Mouse (Mus musculus) limb, embryonic 13.5 days (tissue): ENCODE measurements around the gene B3gntl1. TPM values are rescaled to one million over a fixed set of nuclear protein-coding genes. Genes with fewer than 3 reads are reported as not detected.
A peak's percentile ranks its signal among the peaks of the same experiment; 100 is the strongest.

Experiments used
- ATAC-seq: fragments of 200-750 bp; cut with Nextera tagmentation; 2 replicates; pipeline ENCODE4 v1.8.0; 2017; ENCODE audit warnings: low read depth, moderate number of reproducible peaks, moderate TSS enrichment; ENCODE audit not compliant: low FRiP score
- H3K27ac ChIP-seq: fragments of 300-500 bp; sonication (generic); 2 replicates; pipeline ENCODE4 v1.5.1; 2015; ENCODE audit warnings: inconsistent platforms, mild to moderate bottlenecking, moderate library complexity
- H3K27me3 ChIP-seq: fragments of 300-500 bp; sonication (generic); 2 replicates; pipeline ENCODE4 v1.6.1; 2015; ENCODE audit warnings: mild to moderate bottlenecking, inconsistent platforms
- H3K36me3 ChIP-seq: fragments of 300-500 bp; sonication (generic); 2 replicates; pipeline ENCODE4 v1.6.1; 2015; ENCODE audit warnings: inconsistent platforms, mild to moderate bottlenecking, moderate library complexity
- H3K4me1 ChIP-seq: fragments of 300-500 bp; sonication (generic); 2 replicates; pipeline ENCODE4 v1.6.1; 2015; ENCODE audit warnings: inconsistent platforms
- H3K4me2 ChIP-seq: fragments of 300-500 bp; sonication (generic); replicated peaks from 2 replicates; pipeline ENCODE4 v1.6.1; 2015; ENCODE audit warnings: inconsistent platforms, mild to moderate bottlenecking, moderate library complexity
- H3K4me3 ChIP-seq: fragments of 300-500 bp; sonication (generic); 2 replicates; pipeline ENCODE4 v1.5.1; 2015; ENCODE audit warnings: moderate library complexity, mild to moderate bottlenecking, inconsistent platforms
- H3K9ac ChIP-seq: fragments of 300-500 bp; sonication (generic); 2 replicates; pipeline ENCODE4 v1.6.1; 2015; ENCODE audit warnings: mild to moderate bottlenecking, inconsistent platforms
- H3K9me3 ChIP-seq: fragments of 300-500 bp; sonication (generic); 2 replicates; pipeline ENCODE4 v1.6.1; 2016; ENCODE audit warnings: inconsistent platforms
- WGBS: fragments of 180-500 bp; shearing (Covaris S2); methylation state at CpG from one replicate; pipeline ENCODE4 v1.1.7; 2015; 5-methylcytosine and 5-hydroxymethylcytosine counted together
- polyA plus RNA-seq: library from polyadenylated mRNA; unstranded; fragments of >200 nt; fragmentation: Nextera tagmentation; extraction: Ambion mirVana; gene quantifications from 2 replicates; pipeline ENCODE4 v1.2.1, GENCODE M21; 2015

Gene B3gntl1
- polyA plus RNA-seq, 1 experiment from 2014 or later, result 10.3 TPM

- Histone ChIP-seq H3K4me2 (no peak overlapping the region), H3K4me3 (no peak overlapping the region), H3K36me3 (peaks cover 5% of the 10 kb centered on the region), H3K9me3 (no peaks in the 10 kb centered on the region), H3K27me3 (no peaks in the 10 kb centered on the region), H3K4me1 (no peaks in the 10 kb centered on the region), H3K27ac (no peak overlapping the region), H3K9ac (no peak overlapping the region)
- no peak for ATAC-seq
- 78% methylated on average over 6 of the region's 6 CpGs for WGBS
Measured at GRCm38 (mm10) chr11:121655166-121655806, 17.7 kb downstream of the B3gntl1 start.

GRCm38 (mm10) chr11:121654406-121654945, 18.5 kb downstream of the B3gntl1 start:
- 75% methylated on average over 9 of the region's 9 CpGs for WGBS
- H3K27ac ChIP-seq, result no peak overlapping the region
- no peak overlapping the region for H3K4me2 ChIP-seq
- no peak overlapping the region for H3K9ac ChIP-seq
- no peaks in the 10 kb centered on the region for H3K27me3 ChIP-seq
- no peak for ATAC-seq
- no peaks in the 10 kb centered on the region for H3K4me1 ChIP-seq
- no peaks in the 10 kb centered on the region for H3K9me3 ChIP-seq
- H3K36me3 ChIP-seq, result peaks cover 10% of the 10 kb centered on the region
- H3K4me3 ChIP-seq, result no peak overlapping the region

- no peaks in the 10 kb centered on the region for H3K27me3 ChIP-seq
- no peaks in the 10 kb centered on the region for H3K9me3 ChIP-seq
- H3K4me3 ChIP-seq, result no peak overlapping the region
- no peak for ATAC-seq
- H3K4me2 ChIP-seq, result no peak overlapping the region
- no peak overlapping the region for H3K9ac ChIP-seq
- H3K36me3 ChIP-seq, result peaks cover 14% of the 10 kb centered on the region
- WGBS, result 92% methylated on average over 4 of the region's 4 CpGs
- no peak overlapping the region for H3K27ac ChIP-seq
- H3K4me1 ChIP-seq, result no peaks in the 10 kb centered on the region
Measured at GRCm38 (mm10) chr11:121653631-121654030, 19.3 kb downstream of the B3gntl1 start.

GRCm38 (mm10) chr11:121652547-121653305, 20.2 kb downstream of the B3gntl1 start:
- 51% methylated on average over 10 of the region's 10 CpGs for WGBS
- Histone ChIP-seq H3K9ac (no peak overlapping the region), H3K36me3 (peaks cover 14% of the 10 kb centered on the region), H3K4me1 (no peaks in the 10 kb centered on the region), H3K4me3 (no peak overlapping the region), H3K27me3 (no peaks in the 10 kb centered on the region), H3K27ac (no peak overlapping the region), H3K4me2 (no peak overlapping the region), H3K9me3 (no peaks in the 10 kb centered on the region)
- no peak for ATAC-seq

GRCm38 (mm10) chr11:121651983-121652382, 21.0 kb downstream of the B3gntl1 start:
- H3K4me3 ChIP-seq, result no peak overlapping the region
- 96% methylated on average over 5 of the region's 5 CpGs for WGBS
- no peak for ATAC-seq
- peaks cover 16% of the 10 kb centered on the region for H3K36me3 ChIP-seq
- H3K27me3 ChIP-seq, result no peaks in the 10 kb centered on the region
- no peak overlapping the region for H3K27ac ChIP-seq
- H3K9ac ChIP-seq, result no peak overlapping the region
- no peak overlapping the region for H3K4me2 ChIP-seq
- H3K4me1 ChIP-seq, result no peaks in the 10 kb centered on the region
- H3K9me3 ChIP-seq, result no peaks in the 10 kb centered on the region

GRCm38 (mm10) chr11:121651556-121651955, 21.4 kb downstream of the B3gntl1 start:
- no peaks in the 10 kb centered on the region for H3K27me3 ChIP-seq
- no peak overlapping the region for H3K4me2 ChIP-seq
- 92% methylated on average over 9 of the region's 9 CpGs for WGBS
- no peak overlapping the region for H3K4me3 ChIP-seq
- no peaks in the 10 kb centered on the region for H3K4me1 ChIP-seq
- H3K9me3 ChIP-seq, result no peaks in the 10 kb centered on the region
- peaks cover 16% of the 10 kb centered on the region for H3K36me3 ChIP-seq
- H3K9ac ChIP-seq, result no peak overlapping the region
- ATAC-seq, result no peak
- H3K27ac ChIP-seq, result no peak overlapping the region

- Histone ChIP-seq H3K27ac (no peak overlapping the region), H3K27me3 (no peaks in the 10 kb centered on the region), H3K9ac (no peak overlapping the region), H3K4me3 (no peak overlapping the region), H3K9me3 (no peaks in the 10 kb centered on the region), H3K36me3 (peaks cover 16% of the 10 kb centered on the region), H3K4me2 (no peak overlapping the region), H3K4me1 (no peaks in the 10 kb centered on the region)
- 89% methylated on average over 11 of the region's 11 CpGs for WGBS
- ATAC-seq, result no peak
Measured at GRCm38 (mm10) chr11:121650668-121651067, 22.3 kb downstream of the B3gntl1 start.

- H3K4me2 ChIP-seq, result no peak overlapping the region
- ATAC-seq, result no peak
Measured at GRCm38 (mm10) chr11:121649900-121650299, 23.1 kb downstream of the B3gntl1 start.

GRCm38 (mm10) chr11:121648166-121648565, 24.8 kb downstream of the B3gntl1 start:
- H3K9ac ChIP-seq, result no peak overlapping the region
- WGBS, result 94% methylated on average over 5 of the region's 5 CpGs
- no peak overlapping the region for H3K4me3 ChIP-seq
- H3K4me1 ChIP-seq, result no peaks in the 10 kb centered on the region
- no peak overlapping the region for H3K27ac ChIP-seq
- no peaks in the 10 kb centered on the region for H3K27me3 ChIP-seq
- ATAC-seq, result no peak
- peaks cover 26% of the 10 kb centered on the region for H3K36me3 ChIP-seq
- no peaks in the 10 kb centered on the region for H3K9me3 ChIP-seq
- H3K4me2 ChIP-seq, result no peak overlapping the region

More at GRCm38 (mm10) chr11:121649900-121650299, 23.1 kb downstream of the B3gntl1 start:
- H3K9ac ChIP-seq, result no peak overlapping the region
- H3K27ac ChIP-seq, result no peak overlapping the region
- peaks cover 16% of the 10 kb centered on the region for H3K36me3 ChIP-seq
- H3K9me3 ChIP-seq, result no peaks in the 10 kb centered on the region
- no peak overlapping the region for H3K4me3 ChIP-seq
- 81% methylated on average over 10 of the region's 10 CpGs for WGBS
- no peaks in the 10 kb centered on the region for H3K27me3 ChIP-seq
- H3K4me1 ChIP-seq, result no peaks in the 10 kb centered on the region

GRCm38 (mm10) chr11:121647321-121647720, 25.6 kb downstream of the B3gntl1 start:
- H3K36me3 ChIP-seq, result peaks cover 26% of the 10 kb centered on the region
- ATAC-seq, result no peak
- peak overlapping the region; percentile 2; the same call in 1 of the 2 replicates for H3K27ac ChIP-seq
- no peak overlapping the region for H3K4me2 ChIP-seq
- no peaks in the 10 kb centered on the region for H3K9me3 ChIP-seq
- H3K4me3 ChIP-seq, result no peak overlapping the region
- WGBS, result 64% methylated on average over 9 of the region's 9 CpGs
- no peak overlapping the region for H3K9ac ChIP-seq
- H3K4me1 ChIP-seq, result no peaks in the 10 kb centered on the region
- H3K27me3 ChIP-seq, result no peaks in the 10 kb centered on the region

GRCm38 (mm10) chr11:121645394-121645793, 27.6 kb downstream of the B3gntl1 start:
- Histone ChIP-seq H3K4me2 (no peak overlapping the region), H3K27me3 (no peaks in the 10 kb centered on the region), H3K9ac (no peak overlapping the region), H3K36me3 (peaks cover 24% of the 10 kb centered on the region), H3K4me3 (no peak overlapping the region), H3K4me1 (no peaks in the 10 kb centered on the region), H3K9me3 (no peaks in the 10 kb centered on the region), H3K27ac (no peak overlapping the region)
- ATAC-seq, result no peak
- WGBS, result 93% methylated on average over 6 of the region's 6 CpGs

- 79% methylated on average over 2 of the region's 2 CpGs for WGBS
- ATAC-seq, result no peak
Measured at GRCm38 (mm10) chr11:121641501-121642145, 31.3 kb downstream of the B3gntl1 start.

More at GRCm38 (mm10) chr11:121641501-121642145, 31.3 kb downstream of the B3gntl1 start:
- no peaks in the 10 kb centered on the region for H3K9me3 ChIP-seq
- H3K9ac ChIP-seq, result no peak overlapping the region
- H3K4me3 ChIP-seq, result no peak overlapping the region
- no peak overlapping the region for H3K4me2 ChIP-seq
- peaks cover 46% of the 10 kb centered on the region for H3K36me3 ChIP-seq
- no peaks in the 10 kb centered on the region for H3K27me3 ChIP-seq
- H3K27ac ChIP-seq, result no peak overlapping the region
- no peaks in the 10 kb centered on the region for H3K4me1 ChIP-seq
